Mouse (Mus musculus) lung, postnatal 0 days (tissue): ENCODE measurements at regions not wholly inside any gene's neighbourhood (a gene's known extent, or its start where the extent isn't known, plus 50 kb on each side); places are given as distances from the start of the nearest gene placed in this dataset.

ENCODE experiments used
- ATAC-seq: fragments of 200-750 bp; cut with Nextera tagmentation; 2 replicates; pipeline ENCODE4 v1.8.0; 2017; ENCODE audit warnings: moderate library complexity
- DNase-seq: peaks from one replicate; pipeline ENCODE4 v3.0.0-alpha.2; 2016; ENCODE audit warnings: low spot score
- H3K27ac ChIP-seq: fragments of 300-500 bp; sonication (generic); 2 replicates; pipeline ENCODE4 v1.5.1; 2014; ENCODE audit warnings: antibody characterized with exemption, mild to moderate bottlenecking, low read length, mixed read lengths
- H3K27me3 ChIP-seq: fragments of 300-500 bp; sonication (generic); replicated peaks from 2 replicates; pipeline ENCODE4 v1.6.1; 2014; ENCODE audit warnings: low read length, mixed read lengths; ENCODE audit not compliant: insufficient read depth
- H3K36me3 ChIP-seq: fragments of 300-500 bp; sonication (generic); 2 replicates; pipeline ENCODE4 v1.6.1; 2014; ENCODE audit warnings: low read length, mixed read lengths; ENCODE audit not compliant: insufficient read depth
- H3K4me1 ChIP-seq: fragments of 300-500 bp; sonication (generic); 2 replicates; pipeline ENCODE4 v1.6.1; 2014; ENCODE audit warnings: antibody characterized with exemption, low read depth, low read length, mixed read lengths; ENCODE audit not compliant: insufficient read depth
- H3K4me2 ChIP-seq: fragments of 300-500 bp; sonication (generic); replicated peaks from 2 replicates; pipeline ENCODE4 v1.6.1; 2014; ENCODE audit warnings: low read depth, mild to moderate bottlenecking, low read length, moderate library complexity, mixed read lengths
- H3K4me3 ChIP-seq: fragments of 300-500 bp; sonication (generic); 2 replicates; pipeline ENCODE4 v1.5.1; 2014; ENCODE audit warnings: low read depth, low read length
- H3K9ac ChIP-seq: fragments of 300-500 bp; sonication (generic); replicated peaks from 2 replicates; pipeline ENCODE4 v1.6.1; 2014; ENCODE audit warnings: low read depth, mild to moderate bottlenecking
- H3K9me3 ChIP-seq: fragments of 300-500 bp; sonication (generic); 2 replicates; pipeline ENCODE4 v1.6.1; 2016; ENCODE audit warnings: low read length, mixed read lengths
- CTCF ChIP-seq: IDR thresholded peaks from 2 replicates; pipeline ENCODE4 v1.5.1; 2016; ENCODE audit warnings: antibody characterized with exemption, mild to moderate bottlenecking
- EP300 ChIP-seq: IDR thresholded peaks from 2 replicates; pipeline ENCODE4 v1.6.1; 2016; ENCODE audit warnings: antibody characterized with exemption, mild to moderate bottlenecking, control low read depth
- WGBS: fragments of 180-500 bp; shearing (Covaris S2); extraction: QIAGEN DNeasy Blood & Tissue Kit; methylation state at CpG from one replicate; pipeline ENCODE4 v1.1.7; 2014; 5-methylcytosine and 5-hydroxymethylcytosine counted together

- Histone ChIP-seq H3K4me3 (no peak overlapping the region), H3K27ac (no peak overlapping the region), H3K36me3 (no peaks in the 10 kb centered on the region), H3K9me3 (no peaks in the 10 kb centered on the region), H3K9ac (no peak overlapping the region), H3K27me3 (no peaks in the 10 kb centered on the region), H3K4me1 (no peaks in the 10 kb centered on the region), H3K4me2 (no peak overlapping the region)
- TF ChIP-seq EP300 (no peak), CTCF (no peak)
- WGBS = 89% methylated on average over 11 of the region's 11 CpGs
- no peak for ATAC-seq
- DNase-seq = no peak
Observed at GRCm38 (mm10) chr12:106389214-106389613, 379.2 kb downstream of the Vrk1 start.

DNA sequence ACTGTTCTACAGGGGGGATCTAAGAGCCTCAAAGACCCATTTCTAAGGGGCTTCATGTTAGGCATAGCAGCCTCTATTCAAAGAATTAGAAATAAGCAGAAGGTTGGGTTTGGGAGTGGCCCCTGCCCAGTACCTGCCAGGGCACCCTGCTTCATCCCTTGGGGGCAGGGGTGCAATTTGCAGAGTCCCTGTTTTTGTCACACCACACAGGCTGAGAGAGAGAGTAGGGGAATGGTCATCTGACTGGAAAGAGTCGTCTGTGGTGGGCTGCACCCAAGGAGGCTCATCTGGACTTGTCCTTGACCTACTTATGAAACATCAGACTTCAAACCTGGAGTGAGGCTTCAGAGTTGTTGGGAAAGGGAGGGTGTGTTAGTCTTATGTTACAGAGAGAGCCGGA, 382.3 kb downstream of the Vrk1 start:
- no peak for TF ChIP-seq CTCF
- Histone ChIP-seq H3K27me3 (no peaks in the 10 kb centered on the region), H3K4me2 (no peak overlapping the region), H3K4me1 (no peaks in the 10 kb centered on the region), H3K9ac (no peak overlapping the region), H3K27ac (no peak overlapping the region), H3K9me3 (no peaks in the 10 kb centered on the region), H3K36me3 (no peaks in the 10 kb centered on the region), H3K4me3 (no peak overlapping the region)
- no peak for ATAC-seq
- no peak for DNase-seq
- WGBS = 65% methylated on average over 2 of the region's 2 CpGs

DNA sequence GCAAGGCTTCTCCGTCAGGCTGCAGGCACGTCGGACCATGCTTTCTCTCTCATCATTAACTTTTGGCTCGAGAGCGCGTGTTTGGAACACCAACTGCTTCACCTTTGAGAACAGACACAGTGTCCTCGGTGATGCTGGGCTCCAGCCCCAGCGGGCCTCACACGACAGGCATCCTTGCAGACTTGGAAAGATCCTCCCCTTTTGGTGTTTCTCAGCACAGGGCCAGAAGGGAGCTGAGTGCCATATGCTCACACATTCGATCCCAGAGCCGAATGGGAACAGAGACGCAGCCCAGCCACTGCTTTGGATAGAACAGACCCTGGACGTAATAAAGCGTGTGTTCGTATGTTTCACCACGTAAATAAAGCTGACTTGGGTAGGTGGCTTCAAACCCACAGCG, 389.1 kb downstream of the Vrk1 start:
- Histone ChIP-seq H3K4me1 (no peaks in the 10 kb centered on the region), H3K27ac (no peak overlapping the region), H3K36me3 (no peaks in the 10 kb centered on the region), H3K27me3 (no peaks in the 10 kb centered on the region), H3K4me2 (no peak overlapping the region), H3K4me3 (no peak overlapping the region), H3K9ac (no peak overlapping the region), H3K9me3 (no peaks in the 10 kb centered on the region)
- ATAC-seq = no peak
- WGBS = 80% methylated on average over 17 of the region's 17 CpGs
- DNase-seq = no peak
- TF ChIP-seq EP300 (no peak), CTCF (no peak)

- no peaks in the 10 kb centered on the region for H3K9me3 ChIP-seq
- no peak for ATAC-seq
- no peak overlapping the region for H3K4me2 ChIP-seq
- H3K4me3 ChIP-seq = no peak overlapping the region
- H3K9ac ChIP-seq = no peak overlapping the region
- H3K27me3 ChIP-seq = no peaks in the 10 kb centered on the region
- 73% methylated on average over 7 of the region's 7 CpGs for WGBS
- TF ChIP-seq EP300 = no peak
- no peak for TF ChIP-seq CTCF
- no peak for DNase-seq
- H3K36me3 ChIP-seq = no peaks in the 10 kb centered on the region
- no peak overlapping the region for H3K27ac ChIP-seq
- H3K4me1 ChIP-seq = no peaks in the 10 kb centered on the region
Observed at GRCm38 (mm10) chr12:106411075-106411474, 401.0 kb downstream of the Vrk1 start.

GRCm38 (mm10) chr12:106426631-106427030, 416.6 kb downstream of the Vrk1 start:
- no peaks in the 10 kb centered on the region for H3K36me3 ChIP-seq
- DNase-seq (no peak), ATAC-seq (no peak)
- H3K9me3 ChIP-seq = no peaks in the 10 kb centered on the region
- no peak overlapping the region for H3K9ac ChIP-seq
- 64% methylated on average over 4 of the region's 4 CpGs for WGBS
- H3K4me1 ChIP-seq = no peaks in the 10 kb centered on the region
- H3K27ac ChIP-seq = no peak overlapping the region
- no peak overlapping the region for H3K4me2 ChIP-seq
- no peak overlapping the region for H3K4me3 ChIP-seq
- TF ChIP-seq CTCF = no peak
- no peak for TF ChIP-seq EP300
- H3K27me3 ChIP-seq = no peaks in the 10 kb centered on the region

- WGBS = 51% methylated on average over 7 of the region's 7 CpGs
- Histone ChIP-seq H3K27me3 (no peaks in the 10 kb centered on the region), H3K9me3 (no peaks in the 10 kb centered on the region), H3K4me2 (no peak overlapping the region), H3K4me1 (no peaks in the 10 kb centered on the region), H3K9ac (no peak overlapping the region), H3K4me3 (no peak overlapping the region), H3K27ac (no peak overlapping the region), H3K36me3 (no peaks in the 10 kb centered on the region)
- TF ChIP-seq EP300 (no peak), CTCF (no peak)
- DNase-seq (no peak), ATAC-seq (no peak)
Observed at GRCm38 (mm10) chr12:106429991-106430390, 420.0 kb downstream of the Vrk1 start.

- no peaks in the 10 kb centered on the region for H3K27me3 ChIP-seq
- DNase-seq = no peak
- H3K36me3 ChIP-seq = no peaks in the 10 kb centered on the region
- no peak for TF ChIP-seq CTCF
- H3K4me2 ChIP-seq = no peak overlapping the region
- no peaks in the 10 kb centered on the region for H3K4me1 ChIP-seq
- no peak for ATAC-seq
- no peak overlapping the region for H3K4me3 ChIP-seq
- H3K9ac ChIP-seq = no peak overlapping the region
- 68% methylated on average over 7 of the region's 7 CpGs for WGBS
- H3K9me3 ChIP-seq = no peaks in the 10 kb centered on the region
- no peak overlapping the region for H3K27ac ChIP-seq
Observed at GRCm38 (mm10) chr12:106445151-106445550, 435.1 kb downstream of the Vrk1 start.
